Mouse (Mus musculus) midbrain, embryonic 16.5 days (tissue): ENCODE data around the gene Fam228b. TPM values are rescaled to one million over a fixed set of nuclear protein-coding genes. Genes with fewer than 3 reads are reported as not detected.
"Not testable (repeated sequence)": the region's sequence is repeated elsewhere in the genome, so short reads cannot be mapped to it uniquely, and the experiment has no call there.

Source experiments
- ATAC-seq: fragments of 200-750 bp; cut with Nextera tagmentation; 2 replicates; pipeline ENCODE4 v1.8.0; 2017; ENCODE audit warnings: moderate TSS enrichment
- H3K27ac ChIP-seq: fragments of 300-500 bp; sonication (generic); 2 replicates; pipeline ENCODE4 v1.5.1; 2014; ENCODE audit warnings: mild to moderate bottlenecking, low read length, mixed read lengths
- H3K27me3 ChIP-seq: fragments of 300-500 bp; sonication (generic); 2 replicates; pipeline ENCODE4 v1.6.1; 2014; ENCODE audit warnings: low read depth, low read length, mixed read lengths; ENCODE audit not compliant: control insufficient read depth, insufficient read depth
- H3K36me3 ChIP-seq: fragments of 300-500 bp; sonication (generic); 2 replicates; pipeline ENCODE4 v1.6.1; 2014; ENCODE audit warnings: mild to moderate bottlenecking, low read length, moderate library complexity, mixed read lengths; ENCODE audit not compliant: control insufficient read depth, insufficient read depth
- H3K4me1 ChIP-seq: fragments of 300-500 bp; sonication (generic); 2 replicates; pipeline ENCODE4 v1.6.1; 2014; ENCODE audit warnings: mild to moderate bottlenecking, low read length, mixed read lengths; ENCODE audit not compliant: control insufficient read depth, insufficient read depth
- H3K4me2 ChIP-seq: fragments of 300-500 bp; sonication (generic); 2 replicates; pipeline ENCODE4 v1.6.1; 2014; ENCODE audit warnings: mild to moderate bottlenecking, low read length, mixed read lengths
- H3K4me3 ChIP-seq: fragments of 300-500 bp; sonication (generic); 2 replicates; pipeline ENCODE4 v1.5.1; 2014; ENCODE audit warnings: low read depth, mild to moderate bottlenecking, low read length, moderate library complexity, mixed read lengths
- H3K9ac ChIP-seq: fragments of 300-500 bp; sonication (generic); 2 replicates; pipeline ENCODE4 v1.6.1; 2014; ENCODE audit warnings: low read depth, low read length, mixed read lengths
- H3K9me3 ChIP-seq: fragments of 300-500 bp; sonication (generic); replicated peaks from 2 replicates; pipeline ENCODE4 v1.6.1; 2014; ENCODE audit warnings: mild to moderate bottlenecking, low read length, mixed read lengths; ENCODE audit not compliant: control insufficient read depth, poor library complexity, severe bottlenecking
- WGBS: fragments of 180-500 bp; shearing (Covaris S2); extraction: QIAGEN DNeasy Blood & Tissue Kit; methylation state at CpG from one replicate; pipeline ENCODE4 v1.1.7; 2014; 5-methylcytosine and 5-hydroxymethylcytosine counted together
- polyA plus RNA-seq: library from polyadenylated mRNA; unstranded; fragments of >200 nt; fragmentation: Nextera tagmentation; extraction: Ambion mirVana; gene quantifications from 2 replicates; pipeline ENCODE4 v1.2.1, GENCODE M21; 2015

Fam228b gene
- 5.9 and 8.0 TPM in 2 replicates for polyA plus RNA-seq

GRCm38 (mm10) chr12:4768492-4769332 is at the start of gene Fam228b, which contains the start of gene Pfn4:
TSS of gene Fam228b (minus strand) at chr12:4769267.
TSS of gene Pfn4 (plus strand) at chr12:4769022.
- WGBS, result 1% methylated on average over 61 of the region's 61 CpGs
- ATAC-seq, result peak; percentile 100
- H3K27me3 ChIP-seq, result no peaks in the 10 kb centered on the region

GRCm38 (mm10) chr12:4817361-4818101 is 48.5 kb upstream of the Fam228b start, which contains the start of gene Sf3b6:
TSS of gene Sf3b6 (plus strand) at chr12:4817544.
- peaks cover 9% of the 10 kb centered on the region for H3K36me3 ChIP-seq
- H3K4me3 ChIP-seq, result peak within 1 kb of the TSS; percentile 88
- H3K27me3 ChIP-seq, result no peaks in the 10 kb centered on the region
- H3K27ac ChIP-seq, result peak within 1 kb of the TSS; percentile 91
- ATAC-seq, result peak; percentile 98
- H3K9ac ChIP-seq, result peak within 1 kb of the TSS; percentile 81
- H3K9me3 ChIP-seq, result no peaks in the 10 kb centered on the region
- H3K4me2 ChIP-seq, result peak within 1 kb of the TSS; percentile 91
- under 1% methylated on average over 48 of the region's 49 CpGs for WGBS
- H3K4me1 ChIP-seq, result peaks cover 21% of the 10 kb centered on the region

More at GRCm38 (mm10) chr12:4768492-4769332, at the start of gene Fam228b, which contains the start of gene Pfn4:
- Histone ChIP-seq H3K27ac (peak within 1 kb of the TSS; percentile 99), H3K36me3 (no peaks in the 10 kb centered on the region), H3K9me3 (no peaks in the 10 kb centered on the region), H3K4me1 (no peaks in the 10 kb centered on the region), H3K4me3 (peak within 1 kb of the TSS; percentile 72), H3K4me2 (peak within 1 kb of the TSS; percentile 68), H3K9ac (peak within 1 kb of the TSS; percentile 93)

GRCm38 (mm10) chr12:4816680-4817360 is 47.8 kb upstream of the Fam228b start:
- WGBS, result 6% methylated on average over 23 of the region's 24 CpGs
- peak overlapping the region; percentile 83 for H3K4me2 ChIP-seq
- H3K4me3 ChIP-seq, result peak overlapping the region; percentile 88
- peak overlapping the region; percentile 91 for H3K27ac ChIP-seq
- peak overlapping the region; percentile 75 for H3K9ac ChIP-seq
- H3K4me1 ChIP-seq, result peaks cover 21% of the 10 kb centered on the region
- peak; percentile 84 for ATAC-seq
- H3K27me3 ChIP-seq, result no peaks in the 10 kb centered on the region
- H3K9me3 ChIP-seq, result no peaks in the 10 kb centered on the region
- peaks cover 9% of the 10 kb centered on the region for H3K36me3 ChIP-seq

- H3K4me1 ChIP-seq, result peaks cover 13% of the 10 kb centered on the region
- ATAC-seq, result no peak
- no peak overlapping the region for H3K4me3 ChIP-seq
- no peaks in the 10 kb centered on the region for H3K9me3 ChIP-seq
- WGBS, result 86% methylated on average over 4 of the region's 4 CpGs
- H3K9ac ChIP-seq, result no peak overlapping the region
- H3K36me3 ChIP-seq, result no peaks in the 10 kb centered on the region
- no peak overlapping the region for H3K4me2 ChIP-seq
- H3K27me3 ChIP-seq, result no peaks in the 10 kb centered on the region
- no peak overlapping the region for H3K27ac ChIP-seq
These were observed 44.6 kb upstream of the Fam228b start for GRCm38 (mm10) chr12:4813636-4814035.

GRCm38 (mm10) chr12:4811705-4812104 is 42.6 kb upstream of the Fam228b start:
- Histone ChIP-seq H3K9ac (no peak overlapping the region), H3K27me3 (no peaks in the 10 kb centered on the region), H3K9me3 (no peaks in the 10 kb centered on the region), H3K4me3 (no peak overlapping the region), H3K4me1 (peaks cover 6% of the 10 kb centered on the region), H3K27ac (no peak overlapping the region), H3K4me2 (no peak overlapping the region), H3K36me3 (no peaks in the 10 kb centered on the region)
- 80% methylated on average over 3 of the region's 3 CpGs for WGBS
- ATAC-seq, result no peak

GRCm38 (mm10) chr12:4811036-4811435 is 42.0 kb upstream of the Fam228b start:
- 81% methylated on average over 4 of the region's 4 CpGs for WGBS
- Histone ChIP-seq H3K9me3 (no peaks in the 10 kb centered on the region), H3K4me3 (no peak overlapping the region)

GRCm38 (mm10) chr12:4797471-4797870 is 28.4 kb upstream of the Fam228b start:
- H3K36me3 ChIP-seq, H3K9me3 ChIP-seq, ATAC-seq, H3K27me3 ChIP-seq, H3K27ac ChIP-seq, H3K9ac ChIP-seq, H3K4me1 ChIP-seq, H3K4me2 ChIP-seq, H3K4me3 ChIP-seq: not testable (repeated sequence)
- 82% methylated on average over 6 of the region's 6 CpGs for WGBS

More at GRCm38 (mm10) chr12:4811036-4811435, 42.0 kb upstream of the Fam228b start:
- Histone ChIP-seq H3K36me3 (no peaks in the 10 kb centered on the region), H3K27me3 (no peaks in the 10 kb centered on the region), H3K4me2 (no peak overlapping the region), H3K9ac (no peak overlapping the region), H3K27ac (no peak overlapping the region), H3K4me1 (no peaks in the 10 kb centered on the region)
- ATAC-seq, result no peak

- Histone ChIP-seq H3K4me2 (no peak overlapping the region), H3K9ac (no peak overlapping the region), H3K4me3 (no peak overlapping the region), H3K27me3 (no peaks in the 10 kb centered on the region), H3K27ac (no peak overlapping the region), H3K4me1 (no peaks in the 10 kb centered on the region), H3K9me3 (no peaks in the 10 kb centered on the region), H3K36me3 (no peaks in the 10 kb centered on the region)
- no peak for ATAC-seq
- 75% methylated on average over 1 of the region's 1 CpGs for WGBS
These were observed 24.7 kb upstream of the Fam228b start for GRCm38 (mm10) chr12:4793718-4794117.
